Mouse (Mus musculus): ENCODE data around the gene Tjp1.

GRCm38 (mm10) chr7:65416506-65416905, 111.1 kb downstream of the Tjp1 start:
- TF ChIP-seq CTCF (conservative IDR thresholded peaks at IDR 0.05; ENCODE audit: low read length) (no peak), POU5F1 (IDR thresholded peaks at IDR 0.05; ENCODE audit: borderline replicate concordance, low read length) (no peak)
